ENCODE assay signal across 23 mouse cellular contexts in the genomic region with DNA sequence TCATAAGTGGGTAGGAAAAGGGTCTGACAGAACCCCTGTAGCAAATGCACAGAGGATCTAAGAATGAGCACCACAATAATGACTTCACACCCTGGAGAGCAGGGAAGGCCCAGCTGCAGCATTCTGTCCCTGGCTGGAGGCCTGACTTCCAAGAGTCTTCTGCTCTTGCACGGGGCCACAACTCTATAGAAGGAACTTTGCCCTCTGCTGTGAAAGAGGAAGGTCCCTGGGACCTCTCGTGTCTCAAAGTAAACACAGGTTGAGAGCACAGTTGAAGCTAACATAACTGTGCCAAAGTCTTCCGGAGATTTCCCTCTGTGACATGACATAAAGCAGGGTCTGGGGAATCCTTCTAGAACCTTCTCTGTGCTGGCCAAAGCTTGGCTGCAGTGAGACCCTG.
DNase-seq lines count a peak whose midpoint lies in the region; ATAC-seq lines count a peak whose summit lies in the region.
"Had no signal": no experiment of that assay in that cellular context is flagged by ENCODE, and none has a peak within 500 bp of the region (broad histone marks: within the 10 kb centered on the region; RNA-seq: fewer than 3 reads in every experiment).

No protein-coding gene starts in this region.

- H3K27ac ChIP-seq in heart, embryonic 15.5 days, result peak overlapping the region; percentile 60
- no peak overlapping the region for H3K27ac ChIP-seq in liver, embryonic 16.5 days (ENCODE audit: low read length)
- H3K27ac ChIP-seq in liver, embryonic 11.5 days (ENCODE audit: low read depth, low read length), result no peak overlapping the region
- H3K27ac ChIP-seq in intestine, embryonic 16.5 days (ENCODE audit: low read length), result no peak overlapping the region; the same call in 1 of the 2 replicates
- no peak overlapping the region for H3K27ac ChIP-seq in limb, embryonic 10.5 days
- H3K27ac ChIP-seq: embryonic facial prominence, embryonic 12.5 days; hindbrain, embryonic 10.5 days; hindbrain, postnatal 0 days; limb, embryonic 13.5 days; liver, embryonic 14.5 days; stomach, postnatal 0 days had no signal

- no peak overlapping the region for H3K9ac ChIP-seq in heart, embryonic 15.5 days
- H3K9ac ChIP-seq in liver, embryonic 16.5 days (ENCODE audit: low read depth, low read length), result no peak overlapping the region
- H3K9ac ChIP-seq in liver, embryonic 11.5 days (ENCODE audit: low read depth, low read length), result no peak overlapping the region
- no peak overlapping the region for H3K9ac ChIP-seq in intestine, embryonic 16.5 days (ENCODE audit: low read depth, low read length)
- H3K9ac ChIP-seq: embryonic facial prominence, embryonic 12.5 days; forebrain, postnatal 0 days; limb, embryonic 13.5 days; liver, embryonic 14.5 days had no signal

- peak; percentile 21 for DNase-seq in heart, adult 11 months
- no peak for DNase-seq in heart, postnatal 25 days (ENCODE audit: low spot score)
- DNase-seq in heart, adult 9 months (ENCODE audit: low spot score in 2 of 2), result no peak
- no peak for DNase-seq in liver, embryonic 11.5 days (ENCODE audit: low spot score)
- DNase-seq in limb, embryonic 10.5 days (ENCODE audit: low spot score), result no peak
- DNase-seq: cerebellum, adult 2 months; cerebellum, postnatal 25 days; forebrain, postnatal 0 days; gastrocnemius, postnatal 14 days; kidney, adult 18-20 months; midbrain, embryonic 14.5 days; thymus, adult 2 months; thymus, postnatal 4 days had no signal

- ATAC-seq in heart, embryonic 15.5 days (replicated peaks; ENCODE audit: insufficient number of reproducible peaks, insufficient read depth, low FRiP score, low read depth), result no peak
- ATAC-seq in liver, embryonic 16.5 days (ENCODE audit: low read depth), result peak; percentile 56
- no peak for ATAC-seq in liver, embryonic 11.5 days (replicated peaks; ENCODE audit: low FRiP score)
- peak; percentile 78 for ATAC-seq in intestine, embryonic 16.5 days
- ATAC-seq: activated CD4-positive, CD25-positive, alpha-beta regulatory T cell, adult 4 months; forebrain, postnatal 0 days; hindbrain, postnatal 0 days had no signal

- no peaks in the 10 kb centered on the region for H3K27me3 ChIP-seq in heart, embryonic 15.5 days
- H3K27me3 ChIP-seq in liver, embryonic 16.5 days (ENCODE audit: control insufficient read depth, insufficient read depth, low read depth, low read length), result no peaks in the 10 kb centered on the region
- H3K27me3 ChIP-seq in liver, embryonic 11.5 days (replicated peaks; ENCODE audit: control insufficient read depth, insufficient read depth, low read length), result no peaks in the 10 kb centered on the region
- no peaks in the 10 kb centered on the region for H3K27me3 ChIP-seq in intestine, embryonic 16.5 days (replicated peaks; ENCODE audit: control insufficient read depth, insufficient read depth, low read length)
- H3K27me3 ChIP-seq in limb, embryonic 10.5 days (ENCODE audit: low read depth, poor library complexity, severe bottlenecking), result no peaks in the 10 kb centered on the region
- H3K27me3 ChIP-seq: embryonic facial prominence, embryonic 12.5 days; limb, embryonic 13.5 days had no signal

- no peak overlapping the region for H3K4me2 ChIP-seq in heart, embryonic 15.5 days
- no peak overlapping the region for H3K4me2 ChIP-seq in liver, embryonic 16.5 days (ENCODE audit: low read depth, low read length)
- no peak overlapping the region for H3K4me2 ChIP-seq in liver, embryonic 11.5 days
- H3K4me2 ChIP-seq in intestine, embryonic 16.5 days (ENCODE audit: low read depth, low read length), result 0 out of 2 replicates have a peak overlapping the region, but pooled peaks have one; percentile 2
- H3K4me2 ChIP-seq: embryonic facial prominence, embryonic 12.5 days; limb, embryonic 13.5 days had no signal

- no peaks in the 10 kb centered on the region for H3K36me3 ChIP-seq in heart, embryonic 15.5 days
- H3K36me3 ChIP-seq in liver, embryonic 16.5 days (ENCODE audit: control insufficient read depth, insufficient read depth), result no peaks in the 10 kb centered on the region
- no peaks in the 10 kb centered on the region for H3K36me3 ChIP-seq in liver, embryonic 11.5 days (ENCODE audit: control insufficient read depth, insufficient read depth, low read length)
- H3K36me3 ChIP-seq in intestine, embryonic 16.5 days (ENCODE audit: control insufficient read depth, insufficient read depth, low read length), result no peaks in the 10 kb centered on the region
- H3K36me3 ChIP-seq in limb, embryonic 10.5 days, result no peaks in the 10 kb centered on the region
- H3K36me3 ChIP-seq: embryonic facial prominence, embryonic 12.5 days; hindbrain, embryonic 10.5 days; limb, embryonic 13.5 days had no signal

- intact Hi-C loops in heart, postnatal 25 days (cut with DNase I), result no loop called here

- H3K4me1 ChIP-seq in heart, embryonic 15.5 days (replicated peaks), result no peaks in the 10 kb centered on the region
- H3K4me1 ChIP-seq in liver, embryonic 16.5 days (ENCODE audit: control insufficient read depth, low read depth, low read length), result no peaks in the 10 kb centered on the region
- no peaks in the 10 kb centered on the region for H3K4me1 ChIP-seq in liver, embryonic 11.5 days (replicated peaks; ENCODE audit: control insufficient read depth, insufficient read depth, low read length)
- H3K4me1 ChIP-seq in intestine, embryonic 16.5 days (ENCODE audit: control insufficient read depth, insufficient read depth, low read length), result no peaks in the 10 kb centered on the region
- no peaks in the 10 kb centered on the region for H3K4me1 ChIP-seq in limb, embryonic 10.5 days
- H3K4me1 ChIP-seq: embryonic facial prominence, embryonic 12.5 days; hindbrain, embryonic 10.5 days; limb, embryonic 13.5 days had no signal

- 58% methylated on average over 3 of the region's 3 CpGs for WGBS in heart, embryonic 15.5 days
- WGBS in liver, embryonic 16.5 days (ENCODE audit: insufficient replicate concordance), result 35% methylated on average over 3 of the region's 3 CpGs
- WGBS in liver, embryonic 11.5 days, result 57% methylated on average over 3 of the region's 3 CpGs
- WGBS in intestine, embryonic 16.5 days, result 39% methylated on average over 3 of the region's 3 CpGs
- WGBS in limb, embryonic 10.5 days, result 80% methylated on average over 3 of the region's 3 CpGs

- H3K9me3 ChIP-seq in heart, embryonic 15.5 days (replicated peaks), result no peaks in the 10 kb centered on the region
- H3K9me3 ChIP-seq in liver, embryonic 16.5 days (replicated peaks; ENCODE audit: control insufficient read depth, low read length), result no peaks in the 10 kb centered on the region
- no peaks in the 10 kb centered on the region for H3K9me3 ChIP-seq in liver, embryonic 11.5 days (ENCODE audit: control insufficient read depth, low read length)
- no peaks in the 10 kb centered on the region for H3K9me3 ChIP-seq in intestine, embryonic 16.5 days (ENCODE audit: control insufficient read depth, low read length)
- no peaks in the 10 kb centered on the region for H3K9me3 ChIP-seq in limb, embryonic 10.5 days (replicated peaks)
- H3K9me3 ChIP-seq: embryonic facial prominence, embryonic 12.5 days; hindbrain, embryonic 10.5 days; limb, embryonic 13.5 days had no signal

- H3K4me3 ChIP-seq in heart, embryonic 15.5 days, result no peak overlapping the region
- no peak overlapping the region for H3K4me3 ChIP-seq in liver, embryonic 16.5 days (ENCODE audit: low read depth, low read length)
- no peak overlapping the region for H3K4me3 ChIP-seq in liver, embryonic 11.5 days (ENCODE audit: low read depth, low read length)
- no peak overlapping the region for H3K4me3 ChIP-seq in intestine, embryonic 16.5 days (ENCODE audit: low read length)
- H3K4me3 ChIP-seq in limb, embryonic 10.5 days, result no peak overlapping the region
- H3K4me3 ChIP-seq: embryonic facial prominence, embryonic 12.5 days; hindbrain, embryonic 10.5 days; limb, embryonic 13.5 days had no signal

Comparison
In these comparisons a context has a peak if more than half of its experiments do, and no peak if none do; other contexts are left out.
1. ATAC-seq: peak in liver, embryonic 16.5 days (single experiment) and intestine, embryonic 16.5 days (single experiment); none in heart, embryonic 15.5 days (single experiment) and liver, embryonic 11.5 days (single experiment).